Mouse (Mus musculus) midbrain, postnatal 0 days (tissue): ENCODE measurements around the gene Prr14l. TPM values are rescaled to one million over a fixed set of nuclear protein-coding genes. Genes with fewer than 3 reads are reported as not detected.

Experiments used
- ATAC-seq: fragments of 200-750 bp; cut with Nextera tagmentation; 2 replicates; pipeline ENCODE4 v1.8.0; 2017; ENCODE audit warnings: moderate number of reproducible peaks, mild to moderate bottlenecking, moderate TSS enrichment, moderate library complexity; ENCODE audit not compliant: low FRiP score
- DNase-seq: peaks from one replicate; pipeline ENCODE4 v3.0.0-alpha.2; 2015; ENCODE audit warnings: low spot score
- H3K27ac ChIP-seq: fragments of 300-500 bp; sonication (generic); 2 replicates; pipeline ENCODE4 v1.5.1; 2014; ENCODE audit warnings: low read depth, mild to moderate bottlenecking, low read length, mixed read lengths
- H3K27me3 ChIP-seq: fragments of 300-500 bp; sonication (generic); 2 replicates; pipeline ENCODE4 v1.6.1; 2014; ENCODE audit warnings: low read length, control low read depth, mixed read lengths; ENCODE audit not compliant: insufficient read depth
- H3K36me3 ChIP-seq: fragments of 300-500 bp; sonication (generic); 2 replicates; pipeline ENCODE4 v1.6.1; 2014; ENCODE audit warnings: low read length, control low read depth, mixed read lengths; ENCODE audit not compliant: insufficient read depth
- H3K4me1 ChIP-seq: fragments of 300-500 bp; sonication (generic); 2 replicates; pipeline ENCODE4 v1.6.1; 2014; ENCODE audit warnings: mild to moderate bottlenecking, control low read depth, antibody characterized with exemption, low read length, mixed read lengths; ENCODE audit not compliant: insufficient read depth
- H3K4me2 ChIP-seq: fragments of 300-500 bp; sonication (generic); 2 replicates; pipeline ENCODE4 v1.6.1; 2014; ENCODE audit warnings: low read depth, mild to moderate bottlenecking, low read length, mixed read lengths; ENCODE audit not compliant: poor library complexity, severe bottlenecking
- H3K4me3 ChIP-seq: fragments of 300-500 bp; sonication (generic); 2 replicates; pipeline ENCODE4 v1.5.1; 2014; ENCODE audit warnings: low read depth, mild to moderate bottlenecking, low read length, moderate library complexity
- H3K9ac ChIP-seq: fragments of 300-500 bp; sonication (generic); replicated peaks from 2 replicates; pipeline ENCODE4 v1.6.1; 2014; ENCODE audit warnings: mild to moderate bottlenecking, low read length, moderate library complexity, mixed read lengths; ENCODE audit not compliant: poor library complexity, severe bottlenecking
- H3K9me3 ChIP-seq: fragments of 300-500 bp; sonication (generic); 2 replicates; pipeline ENCODE4 v1.6.1; 2016; ENCODE audit warnings: low read length, control low read depth
- CTCF ChIP-seq: IDR thresholded peaks from 2 replicates; pipeline ENCODE4 v1.5.1; 2016; ENCODE audit warnings: antibody characterized with exemption, mild to moderate bottlenecking
- WGBS: fragments of 180-500 bp; shearing (Covaris S2); extraction: QIAGEN DNeasy Blood & Tissue Kit; methylation state at CpG from one replicate; pipeline ENCODE4 v1.1.7; 2014; 5-methylcytosine and 5-hydroxymethylcytosine counted together
- polyA plus RNA-seq: library from polyadenylated mRNA; unstranded; fragments of >200 nt; fragmentation: Nextera tagmentation; extraction: Ambion mirVana; gene quantifications from 2 replicates; pipeline ENCODE4 v1.2.1, GENCODE M21; 2015
- total RNA-seq: library from RNA; depleted of rRNA; stranded (reverse); fragments of >200 nt; gene quantifications from 2 replicates; pipeline ENCODE4 v1.2.3, GENCODE M21; 2014

The Prr14l gene
- total and polyA plus RNA-seq, 2 experiments from 2014 or later: 13.5 to 17.4 TPM

- no peaks in the 10 kb centered on the region; the same call in 1 of the 2 replicates for H3K36me3 ChIP-seq
- H3K9ac ChIP-seq: no peak overlapping the region
- H3K4me2 ChIP-seq: no peak overlapping the region
- H3K9me3 ChIP-seq: no peaks in the 10 kb centered on the region
- H3K27me3 ChIP-seq: no peaks in the 10 kb centered on the region
- no peak overlapping the region for H3K27ac ChIP-seq
- 0 out of 2 replicates have a peak, but pooled peaks cover 2% of the 10 kb centered on the region for H3K4me1 ChIP-seq
- 95% methylated on average over 5 of the region's 5 CpGs for WGBS
- H3K4me3 ChIP-seq: no peak overlapping the region
- DNase-seq: no peak
- no peak for TF ChIP-seq CTCF
- no peak for ATAC-seq
These were observed 72.5 kb downstream of the Prr14l start for GRCm38 (mm10) chr5:32781596-32781995.

GRCm38 (mm10) chr5:32778168-32778567 is 75.9 kb downstream of the Prr14l start:
- no peak overlapping the region for H3K27ac ChIP-seq
- H3K36me3 ChIP-seq: peaks cover 5% of the 10 kb centered on the region

GRCm38 (mm10) chr5:32772361-32772760 is 81.7 kb downstream of the Prr14l start:
- Histone ChIP-seq H3K9ac (no peak overlapping the region), H3K27me3 (no peaks in the 10 kb centered on the region), H3K4me2 (no peak overlapping the region), H3K4me3 (no peak overlapping the region), H3K9me3 (no peaks in the 10 kb centered on the region), H3K4me1 (no peaks in the 10 kb centered on the region), H3K36me3 (peaks cover 10% of the 10 kb centered on the region), H3K27ac (no peak overlapping the region)
- no peak for TF ChIP-seq CTCF
- WGBS: 89% methylated on average over 2 of the region's 2 CpGs
- ATAC-seq (no peak), DNase-seq (no peak)

More at GRCm38 (mm10) chr5:32778168-32778567, 75.9 kb downstream of the Prr14l start:
- DNase-seq (no peak), ATAC-seq (no peak)
- Histone ChIP-seq H3K4me3 (no peak overlapping the region), H3K9me3 (no peaks in the 10 kb centered on the region), H3K27me3 (no peaks in the 10 kb centered on the region), H3K4me2 (no peak overlapping the region), H3K4me1 (no peaks in the 10 kb centered on the region), H3K9ac (no peak overlapping the region)
- WGBS: 98% methylated on average over 3 of the region's 3 CpGs
- no peak for TF ChIP-seq CTCF

GRCm38 (mm10) chr5:32767636-32768373 is 86.3 kb downstream of the Prr14l start:
- DNase-seq: no peak
- H3K27ac ChIP-seq: no peak overlapping the region
- ATAC-seq: no peak
- 93% methylated on average over 4 of the region's 4 CpGs for WGBS
- no peak overlapping the region for H3K4me2 ChIP-seq
- no peak for TF ChIP-seq CTCF
- peaks cover 18% of the 10 kb centered on the region; the same call in 1 of the 2 replicates for H3K36me3 ChIP-seq
- H3K9ac ChIP-seq: no peak overlapping the region
- H3K9me3 ChIP-seq: no peaks in the 10 kb centered on the region
- no peaks in the 10 kb centered on the region for H3K27me3 ChIP-seq
- no peak overlapping the region for H3K4me3 ChIP-seq
- no peaks in the 10 kb centered on the region for H3K4me1 ChIP-seq

GRCm38 (mm10) chr5:32767004-32767403 is 87.1 kb downstream of the Prr14l start:
- no peak for DNase-seq
- no peaks in the 10 kb centered on the region for H3K9me3 ChIP-seq
- no peaks in the 10 kb centered on the region for H3K4me1 ChIP-seq
- WGBS: 100% methylated on average over 3 of the region's 3 CpGs
- no peak for TF ChIP-seq CTCF
- no peak overlapping the region for H3K9ac ChIP-seq
- H3K4me3 ChIP-seq: no peak overlapping the region
- H3K27me3 ChIP-seq: no peaks in the 10 kb centered on the region
- no peak overlapping the region for H3K4me2 ChIP-seq
- peaks cover 15% of the 10 kb centered on the region; the same call in 1 of the 2 replicates for H3K36me3 ChIP-seq
- no peak overlapping the region for H3K27ac ChIP-seq
- no peak for ATAC-seq

GRCm38 (mm10) chr5:32761566-32762140 is 92.4 kb downstream of the Prr14l start:
- no peak overlapping the region for H3K9ac ChIP-seq
- no peak for DNase-seq
- no peak overlapping the region for H3K4me3 ChIP-seq
- H3K27me3 ChIP-seq: no peaks in the 10 kb centered on the region
- H3K9me3 ChIP-seq: no peaks in the 10 kb centered on the region
- H3K4me1 ChIP-seq: no peaks in the 10 kb centered on the region
- no peak overlapping the region for H3K4me2 ChIP-seq
- WGBS: 90% methylated on average over 5 of the region's 5 CpGs
- no peak overlapping the region for H3K27ac ChIP-seq
- H3K36me3 ChIP-seq: peaks cover 18% of the 10 kb centered on the region; the same call in 1 of the 2 replicates
- no peak for TF ChIP-seq CTCF
- no peak for ATAC-seq
